Mouse (Mus musculus): ENCODE data around the gene Olfr1392.

GRCm38 (mm10) chr11:49329686-49330085, 44.6 kb downstream of the Olfr1392 start:
- no peak for TF ChIP-seq CTCF (IDR thresholded peaks at IDR 0.05; ENCODE audit: extremely low read depth, insufficient read length, insufficient replicate concordance, low read depth, low read length)
- TF ChIP-seq POLR2A (IDR thresholded peaks at IDR 0.05; ENCODE audit: low read depth, low read length), result no peak

All from small intestine, adult 2 months (tissue).